Mouse (Mus musculus): Measurements from ENCODE around the gene Ajuba.

- no peak for TF ChIP-seq CTCF (IDR thresholded peaks at IDR 0.05; ENCODE audit: low read depth, low read length)
- TF ChIP-seq POLR2A (IDR thresholded peaks at IDR 0.05; ENCODE audit: borderline replicate concordance, low read depth, low read length): no peak
Observed at GRCm38 (mm10) chr14:54594631-54595414, 17.5 kb upstream of the Ajuba start.
